Mouse (Mus musculus) liver, postnatal 0 days (tissue): Measurements from ENCODE around the gene N4bp2l2.

ENCODE experiments used
- CTCF ChIP-seq: sonication (generic); IDR thresholded peaks from 2 replicates; pipeline ENCODE4 v1.5.1; 2016; ENCODE audit warnings: antibody characterized with exemption, low read depth
- EP300 ChIP-seq: IDR thresholded peaks from 2 replicates; pipeline ENCODE4 v1.6.1; 2016; ENCODE audit warnings: antibody characterized with exemption, low read depth, mild to moderate bottlenecking

- TF ChIP-seq CTCF: no peak
- TF ChIP-seq EP300: no peak
Observed at GRCm38 (mm10) chr5:150589945-150590344, 76.0 kb downstream of the N4bp2l2 start.
